Mouse (Mus musculus) neural tube, embryonic 15.5 days (tissue): ENCODE data around the gene Gm13277. TPM values are rescaled to one million over a fixed set of nuclear protein-coding genes. Genes with fewer than 3 reads are reported as not detected.
"Not testable (repeated sequence)": the region's sequence is repeated elsewhere in the genome, so short reads cannot be mapped to it uniquely, and the experiment has no call there.

Experiments
- ATAC-seq: fragments of 200-750 bp; cut with Nextera tagmentation; 2 replicates; pipeline ENCODE4 v1.8.0; 2017; ENCODE audit warnings: mild to moderate bottlenecking, moderate TSS enrichment, moderate library complexity; ENCODE audit not compliant: low FRiP score
- H3K27ac ChIP-seq: fragments of 300-500 bp; sonication (generic); replicated peaks from 2 replicates; pipeline ENCODE4 v1.5.1; 2015; ENCODE audit warnings: mild to moderate bottlenecking, inconsistent platforms
- H3K27me3 ChIP-seq: fragments of 300-500 bp; sonication (generic); replicated peaks from 2 replicates; pipeline ENCODE4 v1.6.1; 2015; ENCODE audit warnings: inconsistent platforms
- H3K36me3 ChIP-seq: fragments of 300-500 bp; sonication (generic); 2 replicates; pipeline ENCODE4 v1.6.1; 2015; ENCODE audit warnings: inconsistent platforms
- H3K4me1 ChIP-seq: fragments of 300-500 bp; sonication (generic); 2 replicates; pipeline ENCODE4 v1.6.1; 2015; ENCODE audit warnings: inconsistent platforms
- H3K4me2 ChIP-seq: fragments of 300-500 bp; sonication (generic); 2 replicates; pipeline ENCODE4 v1.6.1; 2015; ENCODE audit warnings: inconsistent platforms, mild to moderate bottlenecking, moderate library complexity
- H3K4me3 ChIP-seq: fragments of 300-500 bp; sonication (generic); replicated peaks from 2 replicates; pipeline ENCODE4 v1.5.1; 2015; ENCODE audit warnings: mild to moderate bottlenecking, inconsistent platforms
- H3K9ac ChIP-seq: fragments of 300-500 bp; sonication (generic); replicated peaks from 2 replicates; pipeline ENCODE4 v1.6.1; 2015; ENCODE audit warnings: mild to moderate bottlenecking, inconsistent platforms
- H3K9me3 ChIP-seq: fragments of 300-500 bp; sonication (generic); replicated peaks from 2 replicates; pipeline ENCODE4 v1.6.1; 2016; ENCODE audit warnings: inconsistent platforms
- whole genome bisulfite sequencing: fragments of 180-500 bp; shearing (Covaris S2); methylation state at CpG from one replicate; pipeline ENCODE4 v1.1.7; 2015; ENCODE audit warnings: mixed read lengths; 5-methylcytosine and 5-hydroxymethylcytosine counted together
- polyA plus RNA-seq: library from polyadenylated mRNA; unstranded; fragments of >200 nt; fragmentation: Nextera tagmentation; extraction: Ambion mirVana; gene quantifications from 2 replicates; pipeline ENCODE4 v1.2.1, GENCODE M21; 2015

The Gm13277 gene
- polyA plus RNA-seq, 1 experiment from 2014 or later, result not detected

DNA sequence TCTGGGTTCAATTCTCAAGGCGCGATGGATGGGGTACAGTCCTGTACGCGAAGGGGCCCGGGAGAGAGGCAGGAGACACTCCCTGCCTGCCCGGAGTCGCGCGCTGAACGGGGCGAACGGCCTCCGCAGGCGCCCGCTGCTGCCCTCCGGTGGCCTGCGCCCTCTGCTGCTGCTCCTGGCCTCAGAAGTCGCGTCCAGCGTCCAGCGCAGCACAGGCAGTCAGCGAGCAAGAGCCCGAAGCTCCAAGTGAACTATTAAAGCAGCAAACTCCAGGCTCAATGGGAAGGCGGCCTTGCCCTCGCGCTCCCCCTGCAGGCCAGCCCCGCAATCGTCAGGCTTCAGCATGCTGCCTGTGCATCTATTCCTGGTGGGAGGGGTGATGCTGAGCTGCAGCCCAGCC, 28.0 kb upstream of the Gm13277 start:
- H3K36me3 ChIP-seq, H3K27me3 ChIP-seq, H3K9ac ChIP-seq, H3K4me1 ChIP-seq, H3K27ac ChIP-seq, H3K9me3 ChIP-seq, ATAC-seq: not testable (repeated sequence)
- WGBS, result 0% methylated on average over 25 of the region's 28 CpGs
- H3K4me2 ChIP-seq, result peak overlapping the region; percentile 68
- H3K4me3 ChIP-seq, result peak overlapping the region; percentile 36

DNA sequence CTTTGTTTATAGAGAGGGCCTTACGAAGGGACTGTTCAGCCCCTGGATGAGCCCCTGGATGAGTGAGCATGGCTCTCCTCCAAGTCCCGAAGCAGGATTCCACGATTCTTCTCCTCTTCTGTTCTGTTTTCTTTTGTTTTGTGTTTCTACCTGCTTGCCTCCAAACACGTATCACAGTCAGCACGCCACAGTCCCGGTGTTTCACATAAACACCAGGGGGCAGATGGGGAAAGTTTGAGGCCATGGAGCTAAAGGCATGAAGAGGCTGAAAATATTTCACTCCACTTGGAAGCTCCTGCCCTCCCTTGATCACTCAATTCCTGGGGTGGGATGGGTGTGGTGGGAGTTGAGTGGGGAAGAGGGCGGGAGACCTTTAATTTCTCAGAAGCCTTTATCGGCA, 26.7 kb upstream of the Gm13277 start:
- H3K27me3 ChIP-seq, H3K4me1 ChIP-seq, H3K4me3 ChIP-seq, H3K4me2 ChIP-seq, H3K9ac ChIP-seq, H3K9me3 ChIP-seq, ATAC-seq, H3K27ac ChIP-seq, H3K36me3 ChIP-seq: not testable (repeated sequence)
- WGBS, result 71% methylated on average over 6 of the region's 8 CpGs

DNA sequence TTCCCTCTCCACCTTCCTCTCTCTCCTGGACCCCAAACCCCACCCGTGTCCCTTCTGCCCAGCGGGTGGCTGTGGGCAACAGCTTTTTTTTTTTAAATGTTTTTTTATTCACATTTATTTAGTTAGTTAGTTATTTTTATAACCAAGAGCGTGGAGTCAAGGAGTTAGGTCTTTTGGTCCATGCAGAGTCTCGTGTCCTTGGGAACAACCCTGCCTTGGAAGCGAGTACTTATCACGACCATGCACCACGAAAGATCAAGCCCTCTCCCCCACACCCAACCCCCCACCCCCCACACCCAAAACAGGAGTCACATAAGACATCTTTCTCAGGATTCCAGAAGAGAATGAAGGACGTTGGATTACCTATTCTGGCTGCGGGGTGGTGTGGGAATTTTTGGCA, 26.1 kb upstream of the Gm13277 start:
- H3K36me3 ChIP-seq, H3K9ac ChIP-seq, H3K4me2 ChIP-seq, H3K9me3 ChIP-seq, H3K4me1 ChIP-seq, H3K27ac ChIP-seq, H3K4me3 ChIP-seq, H3K27me3 ChIP-seq, ATAC-seq: not testable (repeated sequence)
- 63% methylated on average over 9 of the region's 9 CpGs for WGBS

DNA sequence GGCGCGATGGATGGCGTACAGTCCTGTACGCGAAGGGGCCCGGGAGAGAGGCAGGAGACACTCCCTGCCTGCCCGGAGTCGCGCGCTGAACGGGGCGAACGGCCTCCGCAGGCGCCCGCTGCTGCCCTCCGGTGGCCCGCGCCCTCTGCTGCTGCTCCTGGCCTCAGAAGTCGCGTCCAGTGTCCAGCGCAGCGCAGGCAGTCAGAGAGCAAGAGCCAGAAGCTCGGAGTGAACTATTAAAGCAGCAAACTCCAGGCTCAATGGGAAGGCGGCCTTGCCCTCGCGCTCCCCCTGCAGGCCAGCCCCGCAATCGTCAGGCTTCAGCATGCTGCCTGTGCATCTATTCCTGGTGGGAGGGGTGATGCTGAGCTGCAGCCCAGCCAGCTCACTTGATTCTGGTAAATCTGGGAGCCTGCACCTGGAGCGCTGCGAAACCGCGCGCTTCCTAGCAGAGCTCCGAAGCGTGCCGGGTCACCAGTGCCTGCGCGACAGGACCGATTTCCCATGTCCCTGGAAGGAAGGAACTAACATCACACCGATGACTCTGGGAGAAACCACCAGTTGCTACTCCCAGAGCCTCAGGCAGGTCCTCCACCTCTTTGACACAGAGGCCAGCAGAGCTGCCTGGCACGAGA, 24.9 kb upstream of the Gm13277 start:
- Histone ChIP-seq H3K4me3 (peak overlapping the region; percentile 38), H3K4me2 (peak overlapping the region; percentile 62)
- not testable (repeated sequence) for H3K9ac ChIP-seq, H3K27me3 ChIP-seq, H3K4me1 ChIP-seq, H3K9me3 ChIP-seq, ATAC-seq, H3K36me3 ChIP-seq, H3K27ac ChIP-seq
- 4% methylated on average over 28 of the region's 42 CpGs for WGBS

DNA sequence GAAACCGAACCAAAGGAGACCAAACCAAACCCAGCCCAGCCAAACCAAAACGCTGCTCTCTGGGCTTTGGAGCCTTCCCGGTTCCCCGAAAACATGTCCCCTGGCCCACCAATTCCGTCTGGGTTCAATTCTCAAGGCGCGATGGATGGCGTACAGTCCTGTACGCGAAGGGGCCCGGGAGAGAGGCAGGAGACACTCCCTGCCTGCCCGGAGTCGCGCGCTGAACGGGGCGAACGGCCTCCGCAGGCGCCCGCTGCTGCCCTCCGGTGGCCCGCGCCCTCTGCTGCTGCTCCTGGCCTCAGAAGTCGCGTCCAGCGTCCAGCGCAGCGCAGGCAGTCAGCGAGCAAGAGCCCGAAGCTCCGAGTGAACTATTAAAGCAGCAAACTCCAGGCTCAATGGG, 14.9 kb upstream of the Gm13277 start, which contains the start of gene Gm13290:
Gene Gm13290, plus strand, starts transcription at position 301 of the 400 bp plus-strand sequence.
- not testable (repeated sequence) for H3K4me3 ChIP-seq, H3K4me2 ChIP-seq, H3K4me1 ChIP-seq, ATAC-seq, H3K27ac ChIP-seq, H3K27me3 ChIP-seq, H3K9ac ChIP-seq, H3K9me3 ChIP-seq, H3K36me3 ChIP-seq
- no CpG with 5 or more reads among the region's 32 CpGs for WGBS

DNA sequence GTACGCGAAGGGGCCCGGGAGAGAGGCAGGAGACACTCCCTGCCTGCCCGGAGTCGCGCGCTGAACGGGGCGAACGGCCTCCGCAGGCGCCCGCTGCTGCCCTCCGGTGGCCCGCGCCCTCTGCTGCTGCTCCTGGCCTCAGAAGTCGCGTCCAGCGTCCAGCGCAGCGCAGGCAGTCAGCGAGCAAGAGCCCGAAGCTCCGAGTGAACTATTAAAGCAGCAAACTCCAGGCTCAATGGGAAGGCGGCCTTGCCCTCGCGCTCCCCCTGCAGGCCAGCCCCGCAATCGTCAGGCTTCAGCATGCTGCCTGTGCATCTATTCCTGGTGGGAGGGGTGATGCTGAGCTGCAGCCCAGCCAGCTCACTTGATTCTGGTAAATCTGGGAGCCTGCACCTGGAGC, 11.8 kb upstream of the Gm13277 start, which contains the start of gene Gm13289:
Gene Gm13289, plus strand, starts transcription at position 301 of the 400 bp plus-strand sequence.
- H3K4me1 ChIP-seq, H3K9me3 ChIP-seq, H3K36me3 ChIP-seq, H3K27ac ChIP-seq, H3K4me3 ChIP-seq, ATAC-seq, H3K27me3 ChIP-seq, H3K9ac ChIP-seq, H3K4me2 ChIP-seq: not testable (repeated sequence)
- no CpG with 5 or more reads among the region's 29 CpGs for WGBS

DNA sequence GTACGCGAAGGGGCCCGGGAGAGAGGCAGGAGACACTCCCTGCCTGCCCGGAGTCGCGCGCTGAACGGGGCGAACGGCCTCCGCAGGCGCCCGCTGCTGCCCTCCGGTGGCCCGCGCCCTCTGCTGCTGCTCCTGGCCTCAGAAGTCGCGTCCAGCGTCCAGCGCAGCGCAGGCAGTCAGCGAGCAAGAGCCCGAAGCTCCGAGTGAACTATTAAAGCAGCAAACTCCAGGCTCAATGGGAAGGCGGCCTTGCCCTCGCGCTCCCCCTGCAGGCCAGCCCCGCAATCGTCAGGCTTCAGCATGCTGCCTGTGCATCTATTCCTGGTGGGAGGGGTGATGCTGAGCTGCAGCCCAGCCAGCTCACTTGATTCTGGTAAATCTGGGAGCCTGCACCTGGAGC, 8.9 kb upstream of the Gm13277 start, which contains the start of gene Gm13272:
Gene Gm13272, plus strand, starts transcription at position 301 of the 400 bp plus-strand sequence.
- not testable (repeated sequence) for H3K4me2 ChIP-seq, H3K27ac ChIP-seq, H3K4me3 ChIP-seq, H3K9ac ChIP-seq, H3K27me3 ChIP-seq, ATAC-seq, H3K36me3 ChIP-seq, H3K9me3 ChIP-seq, H3K4me1 ChIP-seq
- no CpG with 5 or more reads among the region's 29 CpGs for WGBS

DNA sequence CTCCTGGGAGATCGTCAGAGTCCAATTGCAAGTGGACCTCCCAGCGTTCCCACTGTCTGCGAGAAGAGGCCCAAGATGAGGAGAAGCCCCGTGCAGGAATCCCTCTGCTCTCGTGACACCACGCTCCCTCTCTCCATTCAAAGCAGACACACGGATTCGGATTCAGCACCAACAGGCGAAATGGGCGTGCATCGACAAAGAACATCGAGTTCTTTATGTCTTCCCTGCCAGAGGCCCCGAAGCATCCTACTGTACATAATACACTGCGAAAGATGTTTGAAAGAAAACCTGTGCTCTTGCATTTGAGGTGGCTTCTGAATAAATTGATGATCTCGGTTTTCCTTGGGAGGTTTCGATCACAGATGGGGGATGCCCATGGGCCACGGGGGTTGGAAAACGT, 8.1 kb upstream of the Gm13277 start:
- H3K9me3 ChIP-seq, H3K4me3 ChIP-seq, ATAC-seq, H3K9ac ChIP-seq, H3K36me3 ChIP-seq, H3K27ac ChIP-seq, H3K27me3 ChIP-seq, H3K4me2 ChIP-seq, H3K4me1 ChIP-seq: not testable (repeated sequence)
- WGBS, result 50% methylated on average over 15 of the region's 18 CpGs

DNA sequence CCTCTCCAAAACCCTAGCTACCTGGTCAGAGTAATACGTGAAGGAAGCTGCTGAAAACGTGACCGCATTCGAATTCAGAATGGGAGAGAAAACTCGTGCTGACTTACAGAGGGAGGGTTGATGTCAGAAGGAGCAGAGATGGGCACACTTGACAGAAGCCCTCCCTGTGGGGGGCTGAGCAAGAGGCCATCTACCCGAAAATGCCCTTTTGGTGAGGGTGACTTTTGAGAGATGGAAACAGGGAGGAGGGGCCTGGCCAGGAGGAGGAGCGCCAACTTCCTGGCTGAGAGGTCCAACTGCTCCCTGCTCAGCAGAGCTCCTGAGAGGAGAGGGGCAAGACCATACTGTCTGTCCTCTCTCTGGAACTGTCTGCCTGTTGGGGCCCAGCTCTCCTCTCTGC, 6.6 kb upstream of the Gm13277 start, which contains the start of gene Ifnz:
Gene Ifnz, plus strand, starts transcription at position 301 of the 400 bp plus-strand sequence.
- H3K27ac ChIP-seq, ATAC-seq, H3K4me1 ChIP-seq, H3K27me3 ChIP-seq, H3K9ac ChIP-seq, H3K9me3 ChIP-seq, H3K36me3 ChIP-seq: not testable (repeated sequence)
- 32% methylated on average over 4 of the region's 7 CpGs for WGBS
- Histone ChIP-seq H3K4me2 (peak within 1 kb of the TSS; percentile 50), H3K4me3 (peak within 1 kb of the TSS; percentile 14; the same call in 1 of the 2 replicates)

DNA sequence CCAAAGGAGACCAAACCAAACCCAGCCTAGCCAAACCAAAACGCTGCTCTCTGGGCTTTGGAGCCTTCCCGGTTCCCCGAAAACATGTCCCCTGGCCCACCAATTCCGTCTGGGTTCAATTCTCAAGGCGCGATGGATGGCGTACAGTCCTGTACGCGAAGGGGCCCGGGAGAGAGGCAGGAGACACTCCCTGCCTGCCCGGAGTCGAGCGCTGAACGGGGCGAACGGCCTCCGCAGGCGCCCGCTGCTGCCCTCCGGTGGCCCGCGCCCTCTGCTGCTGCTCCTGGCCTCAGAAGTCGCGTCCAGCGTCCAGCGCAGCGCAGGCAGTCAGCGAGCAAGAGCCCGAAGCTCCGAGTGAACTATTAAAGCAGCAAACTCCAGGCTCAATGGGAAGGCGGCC, 6.1 kb upstream of the Gm13277 start:
- not testable (repeated sequence) for H3K4me1 ChIP-seq, ATAC-seq, H3K36me3 ChIP-seq, H3K27me3 ChIP-seq, H3K9me3 ChIP-seq, H3K27ac ChIP-seq, H3K9ac ChIP-seq
- Histone ChIP-seq H3K4me2 (peak overlapping the region; percentile 50), H3K4me3 (peak overlapping the region; percentile 14; the same call in 1 of the 2 replicates)
- WGBS, result 3% methylated on average over 3 of the region's 31 CpGs

DNA sequence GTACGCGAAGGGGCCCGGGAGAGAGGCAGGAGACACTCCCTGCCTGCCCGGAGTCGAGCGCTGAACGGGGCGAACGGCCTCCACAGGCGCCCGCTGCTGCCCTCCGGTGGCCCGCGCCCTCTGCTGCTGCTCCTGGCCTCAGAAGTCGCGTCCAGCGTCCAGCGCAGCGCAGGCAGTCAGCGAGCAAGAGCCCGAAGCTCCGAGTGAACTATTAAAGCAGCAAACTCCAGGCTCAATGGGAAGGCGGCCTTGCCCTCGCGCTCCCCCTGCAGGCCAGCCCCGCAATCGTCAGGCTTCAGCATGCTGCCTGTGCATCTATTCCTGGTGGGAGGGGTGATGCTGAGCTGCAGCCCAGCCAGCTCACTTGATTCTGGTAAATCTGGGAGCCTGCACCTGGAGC, 3.0 kb upstream of the Gm13277 start, which contains the start of gene Gm13276:
Gene Gm13276, plus strand, starts transcription at position 301 of the 400 bp plus-strand sequence.
- H3K4me2 ChIP-seq, H3K9ac ChIP-seq, ATAC-seq, H3K36me3 ChIP-seq, H3K27ac ChIP-seq, H3K4me1 ChIP-seq, H3K27me3 ChIP-seq, H3K4me3 ChIP-seq, H3K9me3 ChIP-seq: not testable (repeated sequence)
- WGBS, result no CpG with 5 or more reads among the region's 27 CpGs

DNA sequence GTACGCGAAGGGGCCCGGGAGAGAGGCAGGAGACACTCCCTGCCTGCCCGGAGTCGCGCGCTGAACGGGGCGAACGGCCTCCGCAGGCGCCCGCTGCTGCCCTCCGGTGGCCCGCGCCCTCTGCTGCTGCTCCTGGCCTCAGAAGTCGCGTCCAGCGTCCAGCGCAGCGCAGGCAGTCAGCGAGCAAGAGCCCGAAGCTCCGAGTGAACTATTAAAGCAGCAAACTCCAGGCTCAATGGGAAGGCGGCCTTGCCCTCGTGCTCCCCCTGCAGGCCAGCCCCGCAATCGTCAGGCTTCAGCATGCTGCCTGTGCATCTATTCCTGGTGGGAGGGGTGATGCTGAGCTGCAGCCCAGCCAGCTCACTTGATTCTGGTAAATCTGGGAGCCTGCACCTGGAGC, 2.8 kb downstream of the Gm13277 start, which contains the start of gene Gm13278:
Gene Gm13278, plus strand, starts transcription at position 301 of the 400 bp plus-strand sequence.
- not testable (repeated sequence) for H3K27ac ChIP-seq, H3K36me3 ChIP-seq, H3K4me3 ChIP-seq, H3K27me3 ChIP-seq, H3K4me1 ChIP-seq, H3K9me3 ChIP-seq, ATAC-seq, H3K9ac ChIP-seq, H3K4me2 ChIP-seq
- WGBS, result no CpG with 5 or more reads among the region's 28 CpGs
